Mouse (Mus musculus) naive thymus-derived CD4-positive, alpha-beta T cell, adult 2 months (primary cell): ENCODE measurements around the gene Klri2.
"Not testable (repeated sequence)": the region's sequence is repeated elsewhere in the genome, so short reads cannot be mapped to it uniquely, and the experiment has no call there.

Source experiments
- DNase-seq: peaks from one replicate; pipeline ENCODE4 v3.0.0-alpha.2; 2011; ENCODE audit warnings: low read depth

Klri2 gene

DNA sequence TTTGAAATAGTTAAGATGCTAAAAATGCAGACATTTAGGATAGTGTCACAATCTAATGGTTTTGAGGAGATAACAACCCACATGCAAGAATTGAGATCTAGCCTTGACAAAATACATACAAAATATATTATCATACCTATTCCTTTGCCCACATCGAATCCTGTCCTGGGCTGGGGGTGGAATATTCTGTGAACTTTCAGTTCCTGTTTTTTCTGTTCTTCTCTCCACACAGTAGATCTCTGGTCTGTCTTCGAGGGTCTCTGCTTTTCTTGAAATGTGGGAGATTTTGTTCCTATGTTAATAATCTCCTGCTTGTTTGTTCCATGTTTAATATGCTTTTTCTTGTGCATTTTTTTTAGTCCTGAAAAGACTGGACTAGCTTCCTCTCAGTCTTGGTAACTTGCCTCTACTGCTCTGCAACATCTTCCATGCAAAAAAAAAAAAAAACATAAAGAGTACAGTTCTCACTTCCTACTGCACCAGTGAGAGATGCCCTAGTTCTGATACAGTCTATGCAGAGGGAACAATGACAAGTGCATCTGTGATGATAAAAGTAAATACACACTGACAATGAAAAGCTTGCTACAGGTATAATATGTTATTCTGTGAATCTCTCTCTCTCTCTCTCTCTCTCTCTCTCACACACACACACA lies at the start of gene Klri2:
Gene Klri2, minus strand, starts transcription at position 416 of the 653 bp plus-strand sequence.
- DNase-seq, result no peak

DNA sequence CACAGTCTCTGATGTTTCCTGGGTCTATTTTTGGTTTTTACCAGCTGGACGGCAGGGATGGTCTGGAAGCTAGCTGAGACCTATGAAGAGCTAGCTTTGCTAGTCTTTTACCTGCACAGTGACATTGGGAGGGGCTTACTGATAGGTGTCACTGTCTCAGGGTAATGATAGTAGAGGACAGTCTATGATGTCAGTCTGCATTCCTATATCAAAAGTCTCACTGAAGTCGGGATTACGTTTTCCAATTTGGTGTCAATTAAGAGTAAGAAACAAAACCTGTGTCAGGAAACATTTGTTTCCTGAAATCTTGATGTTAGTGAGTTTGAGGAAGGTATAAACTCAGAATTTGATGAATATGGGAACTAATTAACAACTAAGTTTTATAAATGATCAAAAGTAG lies 43.9 kb upstream of the Klri2 start, which contains the start of gene Gm156:
Gene Gm156, minus strand, starts transcription at position 101 of the 400 bp plus-strand sequence.
- DNase-seq, result not testable (repeated sequence)

DNA sequence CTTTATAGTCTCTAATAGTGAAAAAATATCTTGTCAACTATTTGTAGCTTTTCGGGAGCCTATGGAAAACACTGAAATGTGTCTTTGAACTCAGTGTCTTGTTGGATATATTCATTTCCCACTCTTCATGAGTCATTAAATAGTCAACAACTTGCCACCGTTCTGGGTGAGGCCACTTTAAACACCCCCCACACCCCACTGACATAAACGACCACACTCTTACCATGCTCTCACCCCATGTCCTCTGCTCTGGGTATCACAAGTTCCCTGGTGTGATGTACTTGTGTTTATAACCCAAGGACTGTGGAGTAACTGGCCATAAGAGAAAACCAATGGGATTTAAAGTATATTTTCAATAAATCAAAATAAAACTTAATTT lies 7.4 kb upstream of the Klri2 start:
- DNase-seq, result no peak

DNA sequence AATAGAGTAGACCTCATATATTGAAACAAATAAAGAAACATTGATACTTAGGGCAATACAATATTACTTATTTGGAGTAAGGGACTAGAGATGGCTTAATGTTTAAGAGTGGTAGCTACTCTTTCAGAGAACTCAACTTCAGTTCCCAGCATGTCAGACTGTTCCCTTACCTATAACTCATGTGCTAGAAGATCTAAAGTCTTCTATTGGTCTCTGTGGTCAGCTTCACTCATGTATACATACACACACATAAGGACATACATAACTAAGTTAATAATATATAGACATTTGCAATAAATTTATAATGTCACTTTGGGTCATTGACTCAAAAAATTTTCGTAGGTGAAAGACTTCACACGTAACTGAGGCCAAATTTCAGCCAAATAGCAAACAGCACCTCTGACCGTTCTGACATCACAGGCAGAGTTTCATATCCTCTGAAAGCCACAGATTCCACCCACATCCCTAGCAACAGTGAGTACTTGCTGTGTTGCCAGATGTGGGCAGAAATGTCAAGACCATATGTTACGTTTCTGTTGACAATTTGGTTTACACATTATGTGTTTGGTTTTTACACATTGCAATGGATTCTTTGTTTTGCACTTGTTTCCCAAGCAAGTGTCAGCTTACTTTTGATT lies 6.9 kb upstream of the Klri2 start:
- peak; percentile 48 for DNase-seq

DNA sequence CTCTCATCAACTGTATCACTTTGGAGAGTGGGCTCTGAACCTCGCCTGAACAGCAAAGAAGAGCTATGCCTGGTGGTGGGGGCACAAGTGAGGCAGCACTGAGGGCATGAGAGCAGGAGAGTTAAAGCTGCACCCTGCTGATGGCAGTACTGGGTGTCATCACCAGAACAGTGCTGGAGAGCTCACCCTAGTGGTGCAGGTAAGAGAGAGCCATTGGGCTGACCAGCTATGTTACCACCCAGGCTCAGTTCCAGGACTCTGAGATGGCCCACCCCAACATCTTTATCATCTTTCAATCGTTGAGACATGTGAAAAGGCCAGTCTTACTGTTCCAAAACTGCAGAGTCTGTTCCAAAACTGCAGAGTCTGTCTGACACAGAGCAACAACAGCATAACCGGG lies 5.9 kb upstream of the Klri2 start:
- DNase-seq, result peak; percentile 15

DNA sequence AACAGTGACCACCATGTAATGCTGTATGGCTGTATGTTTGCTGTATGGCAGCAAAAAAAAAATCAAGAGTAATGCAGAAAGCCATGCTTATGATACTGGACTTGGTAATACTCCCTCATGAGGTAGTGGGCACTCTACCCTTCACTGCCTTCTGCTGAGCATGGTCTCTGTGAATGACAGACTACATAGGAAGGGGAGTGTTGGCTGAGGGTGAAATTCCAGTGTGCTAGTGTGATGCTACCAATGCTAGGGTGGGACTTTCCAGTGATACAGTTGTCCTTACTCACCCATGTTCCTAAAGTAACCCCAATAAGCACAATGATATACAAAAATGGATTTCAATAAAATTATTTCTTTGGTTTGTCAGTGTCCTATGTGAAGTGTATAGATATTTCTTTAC lies 3.9 kb downstream of the Klri2 start:
- DNase-seq, result no peak

DNA sequence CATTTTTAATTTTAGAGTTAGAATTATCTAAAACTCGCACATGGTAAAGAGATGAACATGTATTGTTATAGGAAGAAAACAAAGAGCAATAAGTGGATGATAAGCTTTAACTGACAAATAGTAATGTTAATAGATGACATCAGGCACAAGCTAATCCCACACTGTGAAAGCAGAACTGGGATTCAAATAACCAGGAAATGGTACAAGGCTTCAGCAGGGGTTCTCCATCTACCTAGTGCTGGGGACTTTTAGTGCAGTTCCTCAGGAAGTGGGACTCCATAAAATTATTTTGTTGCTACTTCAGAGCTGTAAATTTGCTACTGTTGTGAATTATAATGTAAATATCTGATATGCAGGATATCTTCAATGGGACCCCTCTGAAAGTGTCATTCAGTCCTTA lies 13.0 kb downstream of the Klri2 start:
- no peak for DNase-seq

DNA sequence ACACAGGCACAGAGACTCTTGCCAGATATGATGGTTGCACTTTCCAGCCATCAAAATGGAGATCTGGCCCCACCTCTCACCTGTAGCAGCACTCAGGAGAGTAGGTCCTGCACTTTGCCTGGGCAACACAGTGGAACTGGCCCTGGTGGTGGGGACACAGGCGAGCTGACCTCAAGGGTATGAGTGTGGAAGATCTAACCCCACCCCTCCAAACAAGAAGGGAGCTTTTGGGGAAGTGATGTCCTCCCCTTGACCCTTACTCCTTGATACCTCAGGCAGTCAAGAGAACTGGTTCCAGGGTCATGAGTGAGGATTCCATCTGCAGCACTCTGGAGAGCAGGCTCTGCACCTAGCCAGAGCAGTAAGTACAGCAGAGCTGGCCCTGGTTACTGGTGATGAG lies 18.9 kb downstream of the Klri2 start:
- no peak for DNase-seq

DNA sequence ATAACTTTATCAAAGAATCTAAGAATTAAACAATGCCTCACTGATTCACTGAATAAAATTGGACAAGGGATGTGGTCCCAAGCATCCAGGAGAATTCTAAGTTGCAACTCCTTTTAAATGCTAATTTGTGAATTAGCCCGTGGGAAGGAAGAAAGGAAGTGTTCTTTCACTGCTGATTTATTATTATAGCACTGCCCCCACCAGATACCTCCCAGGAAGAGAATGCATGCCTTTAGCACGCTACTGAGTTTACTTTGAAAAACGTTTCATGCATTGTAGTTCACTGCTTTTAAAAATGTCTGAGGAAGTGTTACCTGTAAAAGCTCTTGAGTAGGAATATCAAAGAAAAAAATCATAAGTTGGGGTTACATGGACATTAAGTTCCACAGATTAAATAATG lies 19.8 kb downstream of the Klri2 start:
- DNase-seq, result no peak

DNA sequence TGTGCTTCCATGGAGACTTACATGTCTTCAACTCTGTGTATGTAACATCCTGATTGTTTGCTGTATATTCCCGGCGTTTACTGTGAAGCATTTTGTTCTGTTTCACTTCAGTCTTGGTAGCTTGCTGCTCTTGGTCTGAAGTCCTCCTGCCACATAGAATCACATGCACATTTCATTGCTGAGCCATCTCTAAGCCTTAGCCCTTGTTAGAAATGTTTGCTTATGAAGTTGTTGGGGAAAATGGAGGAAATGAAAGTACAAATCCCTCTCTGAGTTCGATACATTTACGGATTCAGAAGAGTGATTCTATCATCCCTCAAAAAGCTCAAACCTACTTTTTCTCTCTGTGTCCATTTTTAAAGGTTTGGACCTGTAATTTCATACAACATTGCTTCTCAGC lies 23.3 kb downstream of the Klri2 start, which contains the start of gene Klri1:
Gene Klri1, minus strand, starts transcription at position 101 of the 400 bp plus-strand sequence.
- no peak for DNase-seq

DNA sequence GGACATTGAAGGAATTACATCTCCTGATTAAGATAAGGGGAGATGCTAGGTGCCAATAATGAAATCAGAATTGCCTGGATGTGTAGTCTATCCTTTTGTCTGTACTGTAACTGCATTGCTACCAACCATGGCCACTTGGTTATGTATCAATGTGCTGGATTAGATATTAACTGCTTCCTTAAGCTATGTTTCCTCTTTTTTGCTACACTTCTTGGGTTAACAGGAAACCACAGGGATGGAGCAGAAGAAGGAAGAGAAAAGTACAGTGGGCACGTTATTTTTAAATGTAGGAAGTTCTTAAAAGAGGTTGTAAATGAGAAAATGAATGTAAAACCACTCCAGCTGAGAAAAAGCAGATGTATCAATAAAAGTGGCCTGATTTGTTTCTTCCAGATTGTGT lies 26.7 kb downstream of the Klri2 start:
- no peak for DNase-seq

DNA sequence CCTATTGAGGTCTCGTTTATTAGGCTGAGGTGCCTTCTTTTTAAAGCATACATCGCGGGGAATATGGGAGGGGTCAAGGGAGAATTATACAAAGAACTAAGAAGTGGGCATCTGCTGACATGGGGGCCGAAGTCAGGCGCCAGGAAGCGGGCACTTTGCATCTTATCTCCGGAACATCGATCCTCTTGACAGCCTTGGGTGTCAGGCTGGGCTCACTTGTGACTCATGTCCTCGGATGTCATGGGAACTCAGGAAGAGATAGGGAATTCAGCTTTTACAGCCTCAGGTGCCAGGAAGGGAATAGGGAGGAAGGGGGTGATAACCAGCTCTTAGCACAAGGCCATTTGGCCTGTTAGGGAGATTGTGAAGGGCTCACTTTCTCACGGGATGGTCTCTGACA lies 48.8 kb downstream of the Klri2 start:
- DNase-seq, result not testable (repeated sequence)

DNA sequence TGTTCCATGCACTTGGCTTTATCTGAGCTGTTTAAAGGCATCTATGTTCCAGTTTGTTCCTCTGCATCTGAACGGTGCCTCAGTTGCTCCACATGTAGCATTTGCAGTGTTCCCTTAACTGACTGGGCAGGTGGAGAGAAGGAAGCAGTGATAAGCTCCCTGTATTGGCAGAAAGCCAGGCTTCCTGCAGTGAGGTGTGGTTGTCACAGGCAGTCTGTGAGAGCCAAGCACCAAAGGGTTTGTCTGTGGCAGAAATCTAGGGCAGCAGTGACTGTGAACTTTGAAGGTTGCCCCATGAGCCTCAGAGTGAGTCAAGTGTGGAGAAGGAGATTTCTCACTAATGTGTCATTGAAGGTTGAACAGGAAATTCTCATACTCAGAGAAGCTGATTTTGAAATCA lies 59.9 kb downstream of the Klri2 start:
- peak; percentile 70 for DNase-seq
